Mouse (Mus musculus) CH12.LX (cell line): ENCODE measurements around the gene Hdac11.

Experiments
- CHD1 ChIP-seq: IDR thresholded peaks from 2 replicates; pipeline ENCODE4 v1.6.1; 2012; ENCODE audit warnings: low read depth, low read length, improper control_type of control experiment, inconsistent platforms
- CHD2 ChIP-seq: IDR thresholded peaks from 2 replicates; pipeline ENCODE4 v1.6.1; 2011; ENCODE audit warnings: low read length, improper control_type of control experiment
- CTCF ChIP-seq, 2 experiments: IDR thresholded peaks in 1 of 2; conservative IDR thresholded peaks in 1 of 2; 2 replicates each; pipeline ENCODE4 v1.5.1; 2011 to 2012; ENCODE audit warnings: low read depth in 2 of 2, low read length in 2 of 2, improper control_type of control experiment in 1 of 2, inconsistent platforms in 1 of 2, mild to moderate bottlenecking in 1 of 2, moderate library complexity in 1 of 2
- E2F4 ChIP-seq: IDR thresholded peaks from 2 replicates; pipeline ENCODE4 v1.6.1; 2011; ENCODE audit warnings: low read depth, low read length, improper control_type of control experiment; ENCODE audit not compliant: insufficient replicate concordance
- ELF1 ChIP-seq: IDR thresholded peaks from 2 replicates; pipeline ENCODE4 v1.6.1; 2014; ENCODE audit warnings: low read depth, mild to moderate bottlenecking, inconsistent platforms, low read length, improper control_type of control experiment
- MYC ChIP-seq: IDR thresholded peaks from 2 replicates; pipeline ENCODE4 v1.6.1; 2011; ENCODE audit warnings: low read depth, mild to moderate bottlenecking, improper control_type of control experiment, low read length
- NRF1 ChIP-seq: IDR thresholded peaks from 2 replicates; pipeline ENCODE4 v1.6.1; 2014; ENCODE audit warnings: low read depth, mild to moderate bottlenecking, inconsistent platforms, low read length, improper control_type of control experiment, moderate library complexity
- POLR2A ChIP-seq: IDR thresholded peaks from 2 replicates; pipeline ENCODE4 v1.6.1; 2011; ENCODE audit warnings: low read depth, mild to moderate bottlenecking, improper control_type of control experiment, low read length
- RAD21 ChIP-seq: IDR thresholded peaks from 2 replicates; pipeline ENCODE4 v1.6.1; 2011; ENCODE audit warnings: low read depth, mild to moderate bottlenecking, low read length, improper control_type of control experiment, moderate library complexity
- RCOR1 ChIP-seq: conservative IDR thresholded peaks from 2 replicates; pipeline ENCODE4 v1.6.1; 2012; ENCODE audit warnings: low read depth, mild to moderate bottlenecking, inconsistent platforms, low read length, improper control_type of control experiment
- SMC3 ChIP-seq: IDR thresholded peaks from 2 replicates; pipeline ENCODE4 v1.6.1; 2011; ENCODE audit warnings: low read depth, low read length, improper control_type of control experiment
- ZKSCAN1 ChIP-seq: IDR thresholded peaks from 2 replicates; pipeline ENCODE4 v1.6.1; 2012; ENCODE audit warnings: low read depth, inconsistent platforms, low read length, improper control_type of control experiment, borderline replicate concordance
- ZNF384 ChIP-seq: IDR thresholded peaks from 2 replicates; pipeline ENCODE4 v1.6.1; 2012; ENCODE audit warnings: low read depth, low read length, improper control_type of control experiment, inconsistent platforms

DNA sequence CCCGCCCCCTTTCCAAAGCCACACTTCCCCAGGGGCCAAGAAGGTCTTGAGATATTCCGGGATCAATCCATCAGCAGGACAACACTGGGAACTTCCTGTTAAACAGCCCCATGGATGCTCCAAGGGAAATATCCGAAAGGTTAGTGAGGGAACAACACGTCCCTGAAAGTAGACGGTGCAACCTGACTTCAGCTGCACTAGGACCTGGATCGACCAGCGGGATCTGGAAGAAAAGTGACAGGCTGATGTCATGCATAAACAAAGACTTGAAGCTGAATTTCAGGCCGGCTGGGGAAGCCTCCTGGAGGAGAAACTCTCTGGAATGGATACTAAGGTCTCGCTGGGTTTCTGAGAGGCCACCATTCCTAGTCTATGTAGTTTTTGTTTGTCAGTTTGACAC, 39.3 kb upstream of the Hdac11 start:
- TF ChIP-seq POLR2A, result no peak
- TF ChIP-seq ELF1, result no peak
- TF ChIP-seq ZNF384, result no peak
- no peak for TF ChIP-seq CTCF (conservative IDR thresholded peaks at IDR 0.05 in 1 of 2, IDR thresholded peaks at IDR 0.05 in 1 of 2; ENCODE audit: low read depth in 2 of 2, low read length in 2 of 2)
- TF ChIP-seq CHD1, result no peak
- no peak for TF ChIP-seq NRF1
- TF ChIP-seq RCOR1, result no peak
- TF ChIP-seq MYC, result no peak
- no peak for TF ChIP-seq SMC3
- no peak for TF ChIP-seq RAD21
- no peak for TF ChIP-seq E2F4
- no peak for TF ChIP-seq ZKSCAN1
- no peak for TF ChIP-seq CHD2
